Mouse (Mus musculus) small intestine, adult 2 months (tissue): Measurements from ENCODE around the gene Pan2. TPM values are rescaled to one million over a fixed set of nuclear protein-coding genes. Genes with fewer than 3 reads are reported as not detected.

Experiments used
- H3K27ac ChIP-seq: fragments of 200-500 bp; 2 replicates; pipeline ENCODE4 v1.5.1; 2012; ENCODE audit warnings: low read depth, low read length, control low read depth, inconsistent platforms; ENCODE audit not compliant: insufficient read depth
- H3K27me3 ChIP-seq: fragments of 200-500 bp; 2 replicates; pipeline ENCODE4 v1.6.1; 2012; ENCODE audit warnings: mild to moderate bottlenecking, moderate library complexity, low read length, inconsistent platforms; ENCODE audit not compliant: control insufficient read depth, insufficient read depth
- H3K36me3 ChIP-seq: fragments of 200-500 bp; 2 replicates; pipeline ENCODE4 v1.6.1; 2012; ENCODE audit warnings: mild to moderate bottlenecking, low read length, control low read depth, inconsistent platforms; ENCODE audit not compliant: control insufficient read depth, insufficient read depth
- H3K4me1 ChIP-seq: fragments of 200-500 bp; 2 replicates; pipeline ENCODE4 v1.6.1; 2012; ENCODE audit warnings: low read length, inconsistent platforms, mixed read lengths; ENCODE audit not compliant: control insufficient read depth, insufficient read depth, insufficient read length
- H3K4me3 ChIP-seq: fragments of 200-500 bp; 2 replicates; pipeline ENCODE4 v1.5.1; 2012; ENCODE audit warnings: low read depth, mild to moderate bottlenecking, control low read depth, inconsistent platforms, low read length, moderate library complexity
- CTCF ChIP-seq: fragments of 200-500 bp; IDR thresholded peaks from 2 replicates; pipeline ENCODE4 v1.5.1; 2012; ENCODE audit warnings: low read depth, mild to moderate bottlenecking, control low read depth, inconsistent platforms, low read length, moderate library complexity, mixed read lengths; ENCODE audit not compliant: insufficient replicate concordance, insufficient read length; ENCODE audit errors: extremely low read depth
- POLR2A ChIP-seq: fragments of 200-500 bp; IDR thresholded peaks from 2 replicates; pipeline ENCODE4 v1.6.1; 2012; ENCODE audit warnings: low read depth, mild to moderate bottlenecking, control low read depth, inconsistent platforms, low read length, moderate library complexity
- WGBS: fragments of 180-500 bp; shearing (Covaris S2); methylation state at CpG from one replicate; pipeline ENCODE4 v1.1.7; 2018; 5-methylcytosine and 5-hydroxymethylcytosine counted together
- polyA plus RNA-seq: library from polyadenylated mRNA; depleted of rRNA; stranded (reverse); fragments of >200 nt; gene quantifications from 2 replicates; pipeline ENCODE4 v1.2.3, GENCODE M21; 2012; rRNA removed

Pan2 gene
- polyA plus RNA-seq, 1 experiment = 17.7 TPM

DNA sequence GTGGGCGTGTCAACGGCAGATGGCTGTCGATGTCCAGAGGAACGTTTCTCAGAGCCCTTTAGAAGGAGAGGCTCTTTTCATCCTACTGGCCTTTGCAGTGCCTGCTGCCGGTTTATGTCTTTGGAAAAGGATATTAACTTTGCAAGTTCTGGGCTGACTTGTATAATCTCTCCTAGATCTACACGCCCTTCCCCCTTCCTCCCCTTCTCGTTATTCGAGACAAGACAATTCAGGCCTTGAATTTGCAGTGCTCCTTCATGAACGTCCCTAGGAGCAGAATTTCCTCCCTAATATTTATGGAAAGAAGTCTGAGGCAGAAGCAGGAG lies 66.0 kb downstream of the Pan2 start:
- 3% methylated on average over 9 of the region's 9 CpGs for WGBS
- Histone ChIP-seq H3K27me3 (no peaks in the 10 kb centered on the region), H3K4me3 (peak overlapping the region; percentile 85), H3K27ac (peak overlapping the region; percentile 96), H3K4me1 (peaks cover 12% of the 10 kb centered on the region), H3K36me3 (peaks cover 6% of the 10 kb centered on the region)
- TF ChIP-seq CTCF (no peak), POLR2A (no peak)

DNA sequence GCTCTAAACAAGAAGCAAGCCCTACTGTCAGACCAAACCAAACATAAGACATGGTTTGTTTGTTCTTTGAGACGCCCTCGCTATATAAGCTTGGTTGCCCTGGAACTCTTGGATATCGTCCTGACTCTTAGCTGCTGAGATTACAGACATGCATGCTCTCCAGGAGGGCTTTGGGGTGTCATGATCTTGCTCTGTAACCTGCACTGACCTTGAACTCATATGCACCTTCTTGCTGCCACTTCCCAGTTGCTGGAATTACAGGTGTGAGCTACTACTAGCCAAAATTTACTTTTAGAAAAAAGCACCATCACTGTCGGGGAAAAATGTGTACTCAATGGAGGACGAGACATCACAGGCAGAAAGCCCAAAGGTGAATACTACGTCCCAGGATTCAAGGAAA lies 66.5 kb downstream of the Pan2 start:
- TF ChIP-seq CTCF (no peak), POLR2A (no peak)
- Histone ChIP-seq H3K27ac (peak overlapping the region; percentile 96), H3K27me3 (no peaks in the 10 kb centered on the region), H3K4me1 (peaks cover 12% of the 10 kb centered on the region), H3K4me3 (no peak overlapping the region), H3K36me3 (peaks cover 6% of the 10 kb centered on the region)
- WGBS = 48% methylated on average over 6 of the region's 6 CpGs

DNA sequence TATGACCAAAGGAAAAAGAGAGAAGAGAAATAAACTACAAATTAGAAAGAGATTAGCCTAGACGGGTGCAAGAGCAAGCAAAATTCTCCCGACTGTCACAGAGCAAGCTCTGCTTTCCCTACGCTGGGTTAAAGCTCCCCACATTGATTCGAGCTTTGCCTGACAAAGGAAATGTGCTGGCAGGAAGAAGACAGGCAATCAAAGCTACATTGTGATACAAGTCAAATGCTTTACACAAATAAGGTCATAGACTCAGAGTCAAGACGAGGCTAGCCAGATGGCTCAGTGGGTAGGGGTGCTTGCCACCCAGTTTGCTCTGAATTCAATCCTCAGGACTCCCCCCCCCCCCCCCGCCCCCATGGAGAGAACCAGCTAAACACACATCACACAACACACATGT lies 66.9 kb downstream of the Pan2 start:
- Histone ChIP-seq H3K27me3 (no peaks in the 10 kb centered on the region), H3K27ac (peak overlapping the region; percentile 73)
- TF ChIP-seq CTCF (no peak), POLR2A (no peak)

DNA sequence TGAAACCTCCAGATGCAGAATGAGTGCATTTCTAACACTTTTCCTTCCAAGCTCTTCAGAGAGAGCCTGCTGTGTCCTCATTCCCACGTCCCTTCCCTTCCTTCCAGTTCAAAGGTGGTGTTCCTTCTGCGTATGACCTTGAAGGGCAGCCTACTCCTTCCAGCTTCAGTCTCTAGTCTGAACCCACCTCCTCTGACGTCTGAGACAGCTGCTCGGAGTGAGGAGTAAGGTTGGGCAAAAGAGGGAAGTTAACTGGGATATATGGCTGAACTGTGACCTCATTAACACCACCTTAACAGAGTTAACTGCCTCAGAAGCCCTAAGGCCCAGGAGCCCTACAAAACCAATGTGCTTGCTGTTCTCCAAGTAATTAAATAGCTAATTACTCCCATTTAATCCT lies 67.5 kb downstream of the Pan2 start:
- Histone ChIP-seq H3K36me3 (no peaks in the 10 kb centered on the region), H3K27ac (peak overlapping the region; percentile 73), H3K4me1 (peaks cover 12% of the 10 kb centered on the region), H3K4me3 (no peak overlapping the region), H3K27me3 (no peaks in the 10 kb centered on the region)
- TF ChIP-seq POLR2A (no peak), CTCF (no peak)
- WGBS = 25% methylated on average over 4 of the region's 4 CpGs

More for the DNA sequence above, 66.9 kb downstream of the Pan2 start:
- Histone ChIP-seq H3K36me3 (peaks cover 3% of the 10 kb centered on the region), H3K4me1 (peaks cover 12% of the 10 kb centered on the region), H3K4me3 (no peak overlapping the region)
- WGBS = 57% methylated on average over 6 of the region's 6 CpGs

Other genes with a start within 250 kb of the Pan2 start
- 27.7 and 38.1 TPM in 2 replicates for gene Ptges3, start 244.4 kb upstream of the Pan2 start, polyA plus RNA-seq
- gene Atp5b, start 220.1 kb upstream of the Pan2 start, polyA plus RNA-seq = 4,528 and 5,521 TPM in 2 replicates
- gene Baz2a, start 211.8 kb upstream of the Pan2 start, polyA plus RNA-seq = 14.1 and 30.8 TPM in 2 replicates
- gene Rbms2, start 123.0 kb upstream of the Pan2 start, polyA plus RNA-seq = 20.8 and 34.9 TPM in 2 replicates
- 7.5 and 28.7 TPM in 2 replicates for gene Gls2, start 108.9 kb upstream of the Pan2 start, polyA plus RNA-seq
- gene Spryd4, start 91.5 kb upstream of the Pan2 start, polyA plus RNA-seq = 9.4 and 10.5 TPM in 2 replicates
- not detected in 2 replicates for gene Mip, start 77.5 kb upstream of the Pan2 start, polyA plus RNA-seq
- gene Timeless, start 71.3 kb upstream of the Pan2 start, polyA plus RNA-seq = 1.5 and 2.0 TPM in 2 replicates
- 0.05 TPM in 1 of 2 replicates, not detected in the other for gene Apon, start 49.2 kb upstream of the Pan2 start, polyA plus RNA-seq
- gene Apof, start 34.7 kb upstream of the Pan2 start, polyA plus RNA-seq = 0.08 TPM in 1 of 2 replicates, not detected in the other
- 15.3 and 46.8 TPM in 2 replicates for gene Stat2, start 32.8 kb upstream of the Pan2 start, polyA plus RNA-seq
- gene Il23a, start 4.6 kb upstream of the Pan2 start, polyA plus RNA-seq = not detected in 2 replicates
- 31.8 and 46.6 TPM in 2 replicates for gene Cnpy2, start 19.1 kb downstream of the Pan2 start, polyA plus RNA-seq
- 233 and 588 TPM in 2 replicates for gene Cs, start 34.4 kb downstream of the Pan2 start, polyA plus RNA-seq
- gene Coq10a, start 65.7 kb downstream of the Pan2 start, polyA plus RNA-seq = 36.5 and 79.1 TPM in 2 replicates
- gene Ankrd52, start 73.8 kb downstream of the Pan2 start, polyA plus RNA-seq = 15.3 and 22.1 TPM in 2 replicates
- gene Slc39a5, start 97.9 kb downstream of the Pan2 start, polyA plus RNA-seq = 165 and 301 TPM in 2 replicates
- 21.6 and 37.8 TPM in 2 replicates for gene Nabp2, start 108.2 kb downstream of the Pan2 start, polyA plus RNA-seq
- 11.0 and 23.0 TPM in 2 replicates for gene Rnf41, start 108.3 kb downstream of the Pan2 start, polyA plus RNA-seq
- gene Smarcc2, start 155.9 kb downstream of the Pan2 start, polyA plus RNA-seq = 44.0 and 98.4 TPM in 2 replicates
- 492 and 749 TPM in 2 replicates for gene Myl6, start 190.8 kb downstream of the Pan2 start, polyA plus RNA-seq
- gene Myl6b, start 195.3 kb downstream of the Pan2 start, polyA plus RNA-seq = 0.43 and 1.2 TPM in 2 replicates
- 20.0 and 26.3 TPM in 2 replicates for gene Esyt1, start 222.5 kb downstream of the Pan2 start, polyA plus RNA-seq
- 6.4 and 15.2 TPM in 2 replicates for gene Zc3h10, start 244.4 kb downstream of the Pan2 start, polyA plus RNA-seq
- 1,613 and 1,655 TPM in 2 replicates for gene Rpl41, start 246.0 kb downstream of the Pan2 start, polyA plus RNA-seq